In genomic region chr5:113208048-113208447, GRCm38 (mm10) we compare ENCODE assay signal across 10 mouse cellular contexts. TPM values are rescaled to one million over a fixed set of nuclear protein-coding genes. Genes with fewer than 3 reads are reported as not detected.
DNase-seq lines count a peak whose midpoint lies in the region; ATAC-seq and TF ChIP-seq lines count a peak whose summit lies in the region.
"Had no signal": no experiment of that assay in that cellular context is flagged by ENCODE, and none has a peak within 500 bp of the region (broad histone marks: within the 10 kb centered on the region; RNA-seq: fewer than 3 reads in every experiment).

No protein-coding gene starts in this region.

- WGBS in heart, postnatal 0 days: 38% methylated on average over 4 of the region's 4 CpGs
- 47% methylated on average over 4 of the region's 4 CpGs for WGBS in lung, embryonic 14.5 days

- no peaks in the 10 kb centered on the region for H3K9me3 ChIP-seq in ES-Bruce4 (replicated peaks; ENCODE audit: control insufficient read depth, insufficient read depth, low read length, poor library complexity, severe bottlenecking)
- 0 out of 2 replicates have a peak, but pooled peaks cover 3% of the 10 kb centered on the region for H3K9me3 ChIP-seq in heart, postnatal 0 days (replicated peaks; ENCODE audit: control insufficient read depth, low read length)
- H3K9me3 ChIP-seq in lung, embryonic 14.5 days (ENCODE audit: low read depth, low read length): no peaks in the 10 kb centered on the region

- no peaks in the 10 kb centered on the region for H3K27me3 ChIP-seq in ES-Bruce4 (ENCODE audit: control insufficient read depth, insufficient read depth, low read length, poor library complexity, severe bottlenecking)
- H3K27me3 ChIP-seq in heart, postnatal 0 days (ENCODE audit: control insufficient read depth, insufficient read depth, low read length): no peaks in the 10 kb centered on the region
- H3K27me3 ChIP-seq in lung, embryonic 14.5 days (ENCODE audit: insufficient read depth, low read length): no peaks in the 10 kb centered on the region

- no peaks in the 10 kb centered on the region for H3K36me3 ChIP-seq in ES-Bruce4 (ENCODE audit: control insufficient read depth, insufficient read depth, low read length, poor library complexity, severe bottlenecking)
- no peaks in the 10 kb centered on the region for H3K36me3 ChIP-seq in heart, postnatal 0 days (replicated peaks; ENCODE audit: control insufficient read depth, insufficient read depth, low read length)
- no peaks in the 10 kb centered on the region for H3K36me3 ChIP-seq in lung, embryonic 14.5 days (ENCODE audit: insufficient read depth)

- H3K4me3 ChIP-seq in ES-Bruce4 (ENCODE audit: low read depth, low read length): no peak overlapping the region
- no peak overlapping the region for H3K4me3 ChIP-seq in heart, postnatal 0 days (ENCODE audit: low read depth, low read length)
- no peak overlapping the region for H3K4me3 ChIP-seq in lung, embryonic 14.5 days (ENCODE audit: low read depth, low read length)

- TF ChIP-seq CTCF in ES-Bruce4 (IDR thresholded peaks at IDR 0.05; ENCODE audit: low read depth, low read length): no peak
- no peak for TF ChIP-seq CTCF in heart, postnatal 0 days (IDR thresholded peaks at IDR 0.05; ENCODE audit: low read depth)
- TF ChIP-seq CTCF in lung, embryonic 14.5 days (IDR thresholded peaks at IDR 0.05; ENCODE audit: low read depth): no peak

- no peak for TF ChIP-seq POLR2A in ES-Bruce4 (IDR thresholded peaks at IDR 0.05; ENCODE audit: insufficient read depth, low read length)

- DNase-seq in adrenal gland, postnatal 10 days: peak; percentile 58
- DNase-seq in adrenal gland, adult 18-20 months (ENCODE audit: low spot score in 2 of 2): no peak
- DNase-seq in heart, postnatal 0 days (ENCODE audit: low spot score): no peak
- peak; percentile 30 for DNase-seq in lung, embryonic 14.5 days
- no peak for DNase-seq in ovary, postnatal 36 days (ENCODE audit: low spot score)
- DNase-seq in cerebellum, postnatal 14 days: no peak
- no peak for DNase-seq in cerebellum, adult 11-12 months

- no peak for ATAC-seq in heart, postnatal 0 days (ENCODE audit: insufficient read depth, low read depth)
- ATAC-seq in lung, embryonic 14.5 days (ENCODE audit: insufficient read depth): no peak

- peaks cover 1% of the 10 kb centered on the region for H3K4me1 ChIP-seq in ES-Bruce4 (ENCODE audit: control insufficient read depth, insufficient read depth, low read length)
- peaks cover 13% of the 10 kb centered on the region for H3K4me1 ChIP-seq in heart, postnatal 0 days (ENCODE audit: control insufficient read depth, insufficient read depth)
- H3K4me1 ChIP-seq in lung, embryonic 14.5 days (ENCODE audit: insufficient read depth): peaks cover 15% of the 10 kb centered on the region

- no peak for TF ChIP-seq EP300 in ES-Bruce4 (IDR thresholded peaks at IDR 0.05; ENCODE audit: insufficient read depth, low read depth, low read length)
- TF ChIP-seq EP300 in heart, postnatal 0 days (IDR thresholded peaks at IDR 0.05; ENCODE audit: low read depth): no peak

- H3K9ac ChIP-seq in ES-Bruce4 (ENCODE audit: low read depth, poor library complexity, severe bottlenecking): no peak overlapping the region
- H3K9ac ChIP-seq in heart, postnatal 0 days (replicated peaks; ENCODE audit: low read depth, low read length): no peak overlapping the region
- no peak overlapping the region for H3K9ac ChIP-seq in lung, embryonic 14.5 days

- no peak overlapping the region for H3K4me2 ChIP-seq in heart, postnatal 0 days (ENCODE audit: low read depth, low read length)
- no peak overlapping the region for H3K4me2 ChIP-seq in lung, embryonic 14.5 days

- peak overlapping the region; percentile 34; the same call in 1 of the 2 replicates for H3K27ac ChIP-seq in ES-Bruce4 (ENCODE audit: insufficient read depth, low read length)
- H3K27ac ChIP-seq in heart, postnatal 0 days (ENCODE audit: low read depth): peak overlapping the region; percentile 92
- peak overlapping the region; percentile 91; the same call in 1 of the 2 replicates for H3K27ac ChIP-seq in lung, embryonic 14.5 days (ENCODE audit: low read depth)

RNA-seq across cellular contexts. Expression of gene 2900026A02Rik, which starts 13.0 kb away (rescaled TPM):
- 10 to 100 TPM; 23.0 to 23.1 TPM for total RNA-seq in adrenal gland, postnatal 10 days (2021)
- 10 to 100 TPM in 1 of 2 experiments, 1 to 10 TPM in 1; 8.8 to 12.1 TPM for total RNA-seq in adrenal gland, adult 18-20 months (2021)
- polyA plus RNA-seq in ES-Bruce4 (2011; ENCODE audit: insufficient read depth, insufficient read length, low read depth, missing spikeins): 14.2 and 15.2 TPM in 2 replicates
- 17.0 and 18.9 TPM in 2 replicates for total RNA-seq in heart, postnatal 0 days (2014; rRNA removed; ENCODE audit: low replicate concordance)
- polyA plus RNA-seq in heart, postnatal 0 days (2015; fragmentation: Nextera tagmentation; extraction: Ambion mirVana): 8.1 and 10.2 TPM in 2 replicates
- polyA plus RNA-seq in lung, embryonic 14.5 days (2014; fragmentation: Nextera tagmentation; extraction: Ambion mirVana): 6.9 TPM in 2 replicates

RNA-seq across cellular contexts. Expression of gene Tmem211, which starts 18.7 kb away (rescaled TPM):
- not detected for total RNA-seq in adrenal gland, postnatal 10 days (2021)
- total RNA-seq in adrenal gland, adult 18-20 months (2021): not detected
- 0.76 and 0.97 TPM in 2 replicates for polyA plus RNA-seq in ES-Bruce4 (2011; ENCODE audit: insufficient read depth, insufficient read length, low read depth, missing spikeins)
- total RNA-seq in heart, postnatal 0 days (2014; rRNA removed; ENCODE audit: low replicate concordance): not detected in 2 replicates
- not detected in 2 replicates for polyA plus RNA-seq in heart, postnatal 0 days (2015; fragmentation: Nextera tagmentation; extraction: Ambion mirVana)
- not detected in 2 replicates for polyA plus RNA-seq in lung, embryonic 14.5 days (2014; fragmentation: Nextera tagmentation; extraction: Ambion mirVana)
- total RNA-seq: neutrophil, adult 5-6 weeks had no signal
- polyA plus RNA-seq: C2C12 had no signal

Comparison
In these comparisons a context has a peak if more than half of its experiments do, and no peak if none do; other contexts are left out.
1. DNase-seq: peak in adrenal gland, postnatal 10 days (single experiment) and lung, embryonic 14.5 days (single experiment); none in adrenal gland, adult 18-20 months (0 of 2), heart, postnatal 0 days (single experiment), ovary, postnatal 36 days (single experiment), cerebellum, postnatal 14 days (0 of 2) and cerebellum, adult 11-12 months (single experiment).
2. H3K27ac ChIP-seq: peak in every context shown above with its lines; median percentile 92 in heart, postnatal 0 days; 91 in lung, embryonic 14.5 days; 34 in ES-Bruce4.